Mouse (Mus musculus) midbrain, embryonic 14.5 days (tissue): ENCODE data around the gene Kpna2. TPM values are rescaled to one million over a fixed set of nuclear protein-coding genes. Genes with fewer than 3 reads are reported as not detected.

Source experiments
- ATAC-seq: fragments of 200-750 bp; cut with Nextera tagmentation; 2 replicates; pipeline ENCODE4 v1.8.0; 2017; ENCODE audit warnings: moderate number of reproducible peaks, moderate library complexity; ENCODE audit not compliant: low FRiP score, low TSS enrichment
- DNase-seq: peaks from one replicate; pipeline ENCODE4 v3.0.0-alpha.2; 2015
- H3K27ac ChIP-seq: fragments of 300-500 bp; sonication (generic); replicated peaks from 2 replicates; pipeline ENCODE4 v1.5.1; 2014; ENCODE audit warnings: mild to moderate bottlenecking, low read depth, low read length, moderate library complexity
- H3K27me3 ChIP-seq: fragments of 300-500 bp; sonication (generic); 2 replicates; pipeline ENCODE4 v1.6.1; 2014; ENCODE audit warnings: low read length, control low read depth, mixed read lengths; ENCODE audit not compliant: control insufficient read depth, insufficient read depth
- H3K36me3 ChIP-seq: fragments of 300-500 bp; sonication (generic); 2 replicates; pipeline ENCODE4 v1.6.1; 2014; ENCODE audit warnings: low read length, control low read depth; ENCODE audit not compliant: control insufficient read depth, insufficient read depth
- H3K4me1 ChIP-seq: fragments of 300-500 bp; sonication (generic); 2 replicates; pipeline ENCODE4 v1.6.1; 2014; ENCODE audit warnings: mild to moderate bottlenecking, antibody characterized with exemption, low read length, control low read depth; ENCODE audit not compliant: control insufficient read depth, insufficient read depth
- H3K4me2 ChIP-seq: fragments of 300-500 bp; sonication (generic); 2 replicates; pipeline ENCODE4 v1.6.1; 2014; ENCODE audit warnings: mild to moderate bottlenecking, low read length, moderate library complexity
- H3K4me3 ChIP-seq: fragments of 300-500 bp; sonication (generic); replicated peaks from 2 replicates; pipeline ENCODE4 v1.5.1; 2014; ENCODE audit warnings: low read depth, low read length
- H3K9ac ChIP-seq: fragments of 300-500 bp; sonication (generic); replicated peaks from 2 replicates; pipeline ENCODE4 v1.6.1; 2014; ENCODE audit warnings: mild to moderate bottlenecking, low read length, moderate library complexity
- H3K9me3 ChIP-seq: fragments of 300-500 bp; sonication (generic); 2 replicates; pipeline ENCODE4 v1.6.1; 2016; ENCODE audit warnings: low read length, control low read depth, mixed read lengths; ENCODE audit not compliant: control insufficient read depth
- WGBS: fragments of 180-500 bp; shearing (Covaris S2); extraction: QIAGEN DNeasy Blood & Tissue Kit; methylation state at CpG from one replicate; pipeline ENCODE4 v1.1.7; 2014; 5-methylcytosine and 5-hydroxymethylcytosine counted together
- polyA plus RNA-seq: library from polyadenylated mRNA; unstranded; fragments of >200 nt; fragmentation: Nextera tagmentation; extraction: Ambion mirVana; gene quantifications from 2 replicates; pipeline ENCODE4 v1.2.1, GENCODE M21; 2014

The Kpna2 gene
- polyA plus RNA-seq, 1 experiment from 2014 or later = 206 TPM

- H3K4me1 ChIP-seq = no peaks in the 10 kb centered on the region
Measured at GRCm38 (mm10) chr11:106962310-106962709, 37.0 kb downstream of the Kpna2 start.

GRCm38 (mm10) chr11:106961471-106962081, 37.8 kb downstream of the Kpna2 start:
- no peak overlapping the region for H3K9ac ChIP-seq
- H3K27ac ChIP-seq = no peak overlapping the region
- no peaks in the 10 kb centered on the region for H3K4me1 ChIP-seq
- no peaks in the 10 kb centered on the region for H3K36me3 ChIP-seq
- no peak overlapping the region for H3K4me3 ChIP-seq
- DNase-seq (no peak), ATAC-seq (no peak)
- no peak overlapping the region for H3K4me2 ChIP-seq
- 82% methylated on average over 13 of the region's 13 CpGs for WGBS
- H3K9me3 ChIP-seq = no peaks in the 10 kb centered on the region
- no peaks in the 10 kb centered on the region for H3K27me3 ChIP-seq

More at GRCm38 (mm10) chr11:106962310-106962709, 37.0 kb downstream of the Kpna2 start:
- Histone ChIP-seq H3K9ac (no peak overlapping the region), H3K9me3 (no peaks in the 10 kb centered on the region), H3K4me2 (no peak overlapping the region), H3K27ac (no peak overlapping the region), H3K36me3 (no peaks in the 10 kb centered on the region), H3K27me3 (no peaks in the 10 kb centered on the region), H3K4me3 (no peak overlapping the region)
- DNase-seq = no peak
- ATAC-seq = no peak
- WGBS = 85% methylated on average over 9 of the region's 9 CpGs

GRCm38 (mm10) chr11:106959121-106959520, 40.2 kb downstream of the Kpna2 start:
- 84% methylated on average over 5 of the region's 5 CpGs for WGBS
- no peaks in the 10 kb centered on the region for H3K9me3 ChIP-seq
- ATAC-seq = no peak
- H3K36me3 ChIP-seq = no peaks in the 10 kb centered on the region
- DNase-seq = no peak
- H3K4me2 ChIP-seq = no peak overlapping the region
- no peak overlapping the region for H3K27ac ChIP-seq
- no peak overlapping the region for H3K4me3 ChIP-seq
- no peaks in the 10 kb centered on the region for H3K27me3 ChIP-seq
- no peaks in the 10 kb centered on the region for H3K4me1 ChIP-seq
- H3K9ac ChIP-seq = no peak overlapping the region

GRCm38 (mm10) chr11:106958407-106959071, 40.8 kb downstream of the Kpna2 start:
- Histone ChIP-seq H3K4me3 (no peak overlapping the region), H3K4me1 (no peaks in the 10 kb centered on the region), H3K9me3 (no peaks in the 10 kb centered on the region), H3K27ac (no peak overlapping the region), H3K27me3 (no peaks in the 10 kb centered on the region), H3K9ac (no peak overlapping the region), H3K4me2 (no peak overlapping the region), H3K36me3 (no peaks in the 10 kb centered on the region)
- ATAC-seq (no peak), DNase-seq (no peak)
- 83% methylated on average over 6 of the region's 6 CpGs for WGBS

GRCm38 (mm10) chr11:106957271-106957980, 41.9 kb downstream of the Kpna2 start:
- H3K4me2 ChIP-seq = no peak overlapping the region
- H3K4me3 ChIP-seq = no peak overlapping the region
- H3K4me1 ChIP-seq = no peaks in the 10 kb centered on the region
- no peak overlapping the region for H3K9ac ChIP-seq
- no peak for ATAC-seq
- H3K27me3 ChIP-seq = no peaks in the 10 kb centered on the region
- no peak for DNase-seq
- H3K9me3 ChIP-seq = no peaks in the 10 kb centered on the region
- WGBS = 88% methylated on average over 12 of the region's 12 CpGs
- no peak overlapping the region for H3K27ac ChIP-seq
- H3K36me3 ChIP-seq = no peaks in the 10 kb centered on the region

GRCm38 (mm10) chr11:106954566-106954965, 44.8 kb downstream of the Kpna2 start:
- 83% methylated on average over 8 of the region's 8 CpGs for WGBS
- Histone ChIP-seq H3K4me1 (no peaks in the 10 kb centered on the region), H3K9me3 (no peaks in the 10 kb centered on the region), H3K4me2 (no peak overlapping the region), H3K27ac (no peak overlapping the region), H3K9ac (no peak overlapping the region), H3K4me3 (no peak overlapping the region), H3K27me3 (no peaks in the 10 kb centered on the region), H3K36me3 (no peaks in the 10 kb centered on the region)
- DNase-seq (no peak), ATAC-seq (no peak)

GRCm38 (mm10) chr11:106954116-106954515, 45.2 kb downstream of the Kpna2 start:
- Histone ChIP-seq H3K27me3 (no peaks in the 10 kb centered on the region), H3K9me3 (no peaks in the 10 kb centered on the region), H3K4me3 (no peak overlapping the region), H3K36me3 (no peaks in the 10 kb centered on the region), H3K4me2 (no peak overlapping the region), H3K27ac (no peak overlapping the region), H3K4me1 (no peaks in the 10 kb centered on the region), H3K9ac (no peak overlapping the region)
- 82% methylated on average over 9 of the region's 9 CpGs for WGBS
- ATAC-seq (no peak), DNase-seq (no peak)
